Mouse (Mus musculus): ENCODE measurements at regions not wholly inside any gene's neighbourhood (a gene's known extent, or its start where the extent isn't known, plus 50 kb on each side); places are given as distances from the start of the nearest gene placed in this dataset.

- TF ChIP-seq CTCF (IDR thresholded peaks at IDR 0.05; ENCODE audit: low read depth, low read length) (no peak), EP300 (IDR thresholded peaks at IDR 0.05; ENCODE audit: insufficient read depth, low read depth, low read length) (no peak)
These were observed 167.0 kb upstream of the Nr2f2 start for GRCm38 (mm10) chr7:70533552-70533951.

All from ES-Bruce4 (cell line).